Mouse (Mus musculus): ENCODE results near the gene Depdc7. TPM values are rescaled to one million over a fixed set of nuclear protein-coding genes. Genes with fewer than 3 reads are reported as not detected.

Gene Depdc7
- polyA plus RNA-seq, 1 experiment from 2014 or later: 4.0 TPM

DNA sequence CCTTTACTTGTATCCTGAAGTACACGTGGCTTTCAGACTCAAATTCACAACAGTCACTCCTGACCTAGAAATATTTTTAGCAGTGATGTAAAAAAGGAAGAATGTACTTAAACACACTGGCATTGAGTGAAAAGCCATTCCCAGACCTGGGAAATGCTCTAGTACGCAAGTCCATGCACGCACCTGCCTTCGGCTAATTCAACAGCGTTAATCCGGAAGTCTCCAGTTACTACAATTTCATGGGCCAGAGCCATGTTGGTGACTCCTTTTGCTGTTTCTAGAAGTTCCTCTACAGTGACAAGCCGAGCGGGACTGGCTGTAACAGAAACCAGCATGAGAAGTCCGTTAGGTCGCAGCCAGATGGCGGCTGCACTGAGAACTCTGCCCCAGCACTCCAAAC is 43.0 kb downstream of the Depdc7 start:
- WGBS: 80% methylated on average over 11 of the region's 11 CpGs

DNA sequence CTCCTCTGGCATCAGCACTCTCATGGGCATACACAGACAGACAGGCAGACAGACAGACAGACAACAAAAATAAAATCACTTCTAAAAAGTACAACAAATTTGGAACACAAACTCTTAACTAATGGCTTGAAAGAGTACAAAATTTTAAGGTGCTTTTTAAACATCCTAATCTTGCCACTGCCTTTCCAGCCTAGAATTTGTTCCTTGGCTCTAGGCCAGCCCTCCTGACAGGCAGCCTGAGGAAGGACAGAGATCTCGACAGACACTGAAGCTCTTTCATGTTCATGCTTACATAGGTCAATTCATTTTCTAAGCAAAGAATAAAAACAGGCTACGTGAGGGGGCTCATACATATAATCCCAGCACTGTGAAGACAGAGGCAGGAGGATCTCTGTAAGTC is 50.1 kb downstream of the Depdc7 start:
- Histone ChIP-seq H3K4me3 (ENCODE audit: control insufficient read depth in 1 of 2, insufficient read depth in 1 of 2, low read depth in 1 of 2, low read length in 2 of 2) (no peak overlapping the region), H3K27me3 (ENCODE audit: control insufficient read depth, insufficient read depth, low read length) (no peaks in the 10 kb centered on the region), H3K4me1 (ENCODE audit: control insufficient read depth in 2 of 2, insufficient read depth in 2 of 2, low read length in 2 of 2) (peaks cover 4% of the 10 kb centered on the region in 2 experiments; a peak in 2 of 4 replicates), H3K4me2 (ENCODE audit: low read length) (no peak overlapping the region), H3K9ac (ENCODE audit: low read length) (no peak overlapping the region), H3K9me3 (ENCODE audit: control insufficient read depth, low read length) (no peaks in the 10 kb centered on the region), H3K36me3 (ENCODE audit: control insufficient read depth, insufficient read depth, low read length) (0 out of 2 replicates have a peak, but pooled peaks cover 3% of the 10 kb centered on the region), H3K27ac (replicated peaks in 1 of 2; ENCODE audit: control insufficient read depth in 1 of 2, insufficient read depth in 1 of 2, low read depth in 2 of 2, low read length in 2 of 2) (no peak overlapping the region)
- 29% methylated on average over 2 of the region's 2 CpGs for WGBS
- no peak for ATAC-seq (ENCODE audit: insufficient number of reproducible peaks, insufficient read depth, low FRiP score, low read depth)

More for the DNA sequence above, 43.0 kb downstream of the Depdc7 start:
- H3K9ac ChIP-seq (ENCODE audit: low read length): no peak overlapping the region
- H3K27me3 ChIP-seq (ENCODE audit: control insufficient read depth, insufficient read depth, low read length): no peaks in the 10 kb centered on the region
- H3K9me3 ChIP-seq (ENCODE audit: control insufficient read depth, low read length): no peaks in the 10 kb centered on the region
- H3K4me1 ChIP-seq (ENCODE audit: control insufficient read depth in 2 of 2, insufficient read depth in 2 of 2, low read length in 2 of 2): no peaks in the 10 kb centered on the region
- H3K27ac ChIP-seq (replicated peaks in 1 of 2; ENCODE audit: control insufficient read depth in 1 of 2, insufficient read depth in 1 of 2, low read depth in 2 of 2, low read length in 2 of 2): no peak overlapping the region
- peaks cover 10% of the 10 kb centered on the region; the same call in 1 of the 2 replicates for H3K36me3 ChIP-seq (ENCODE audit: control insufficient read depth, insufficient read depth, low read length)
- ATAC-seq (ENCODE audit: insufficient number of reproducible peaks, insufficient read depth, low FRiP score, low read depth): no peak
- H3K4me3 ChIP-seq (ENCODE audit: control insufficient read depth in 1 of 2, insufficient read depth in 1 of 2, low read depth in 1 of 2, low read length in 2 of 2): no peak overlapping the region
- no peak overlapping the region for H3K4me2 ChIP-seq (ENCODE audit: low read length)

DNA sequence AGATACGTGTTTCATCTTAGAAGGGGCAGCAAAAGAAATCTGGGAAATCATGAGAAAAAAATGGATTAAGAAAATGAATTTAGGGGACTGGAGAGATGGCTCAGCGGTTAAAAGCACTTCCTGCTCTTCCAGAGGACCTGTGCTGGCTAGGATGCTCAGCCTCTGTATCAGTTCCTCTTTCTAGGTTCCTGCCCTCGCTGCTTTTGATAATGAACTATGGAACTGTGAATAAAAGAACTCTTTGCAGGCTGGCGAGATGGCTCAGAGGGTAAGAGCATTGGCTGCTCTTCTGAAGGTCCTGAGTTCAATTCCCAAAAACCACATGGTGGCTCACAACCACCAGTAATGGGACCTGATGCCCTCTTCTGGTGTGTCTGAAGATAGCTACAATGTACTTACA is 52.0 kb downstream of the Depdc7 start:
- 77% methylated on average over 4 of the region's 4 CpGs for WGBS
- Histone ChIP-seq H3K27me3 (ENCODE audit: control insufficient read depth, insufficient read depth, low read length) (no peaks in the 10 kb centered on the region), H3K4me1 (ENCODE audit: control insufficient read depth in 2 of 2, insufficient read depth in 2 of 2, low read length in 2 of 2) (peaks cover 4% of the 10 kb centered on the region in 2 experiments; a peak in 2 of 4 replicates), H3K9me3 (ENCODE audit: control insufficient read depth, low read length) (no peaks in the 10 kb centered on the region), H3K27ac (replicated peaks in 1 of 2; ENCODE audit: control insufficient read depth in 1 of 2, insufficient read depth in 1 of 2, low read depth in 2 of 2, low read length in 2 of 2) (no peak overlapping the region), H3K4me3 (ENCODE audit: control insufficient read depth in 1 of 2, insufficient read depth in 1 of 2, low read depth in 1 of 2, low read length in 2 of 2) (no peak overlapping the region), H3K9ac (ENCODE audit: low read length) (no peak overlapping the region), H3K4me2 (ENCODE audit: low read length) (no peak overlapping the region), H3K36me3 (ENCODE audit: control insufficient read depth, insufficient read depth, low read length) (no peaks in the 10 kb centered on the region)
- ATAC-seq (ENCODE audit: insufficient number of reproducible peaks, insufficient read depth, low FRiP score, low read depth): no peak

DNA sequence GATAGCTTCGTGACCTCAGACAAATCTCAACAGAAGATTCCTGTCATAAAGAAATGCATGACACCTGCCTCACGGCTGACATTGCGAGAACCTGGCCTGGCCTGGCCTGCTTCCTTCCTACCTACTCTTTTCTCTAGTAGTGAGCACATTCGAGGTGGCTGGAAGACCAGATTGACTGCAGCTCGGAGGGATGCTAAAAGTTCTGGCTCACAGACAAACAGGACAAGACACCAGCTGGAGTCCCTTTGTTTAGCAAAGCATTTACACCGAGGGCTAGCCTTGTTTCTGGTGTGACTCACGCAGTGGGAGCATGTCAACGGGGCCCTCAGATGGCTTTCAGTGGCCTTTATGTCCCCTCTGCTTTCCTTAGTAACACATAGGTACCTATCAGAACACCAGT is 54.0 kb downstream of the Depdc7 start:
- WGBS: 83% methylated on average over 8 of the region's 8 CpGs
- Histone ChIP-seq H3K9me3 (ENCODE audit: control insufficient read depth, low read length) (no peaks in the 10 kb centered on the region), H3K9ac (ENCODE audit: low read length) (no peak overlapping the region), H3K27me3 (ENCODE audit: control insufficient read depth, insufficient read depth, low read length) (no peaks in the 10 kb centered on the region), H3K4me2 (ENCODE audit: low read length) (no peak overlapping the region), H3K27ac (replicated peaks in 1 of 2; ENCODE audit: control insufficient read depth in 1 of 2, insufficient read depth in 1 of 2, low read depth in 2 of 2, low read length in 2 of 2) (no peak overlapping the region), H3K4me3 (ENCODE audit: control insufficient read depth in 1 of 2, insufficient read depth in 1 of 2, low read depth in 1 of 2, low read length in 2 of 2) (no peak overlapping the region), H3K36me3 (ENCODE audit: control insufficient read depth, insufficient read depth, low read length) (no peaks in the 10 kb centered on the region), H3K4me1 (ENCODE audit: control insufficient read depth in 2 of 2, insufficient read depth in 2 of 2, low read length in 2 of 2) (peaks cover 4 to 5% of the 10 kb centered on the region in 2 experiments; a peak in 2 of 4 replicates)
- ATAC-seq (ENCODE audit: insufficient number of reproducible peaks, insufficient read depth, low FRiP score, low read depth): no peak

DNA sequence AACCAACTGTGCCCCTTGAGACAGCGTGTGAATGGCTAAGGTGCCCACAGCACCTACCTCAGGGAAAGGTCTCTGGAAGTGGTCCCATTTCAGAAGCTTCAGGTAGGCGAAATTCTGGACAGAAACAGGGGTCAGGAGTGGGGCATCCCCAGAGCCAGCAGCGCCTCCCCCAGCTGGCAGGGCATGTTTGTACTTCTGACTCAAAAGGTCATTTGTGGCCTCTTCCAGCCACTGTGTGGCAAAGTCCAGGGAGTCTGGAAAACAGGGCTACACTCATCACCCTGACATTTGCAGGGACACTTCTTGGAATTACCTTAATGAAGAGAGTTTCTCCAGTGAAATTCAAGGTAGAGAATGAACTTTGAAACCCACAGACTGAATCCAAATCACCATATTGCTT is 54.4 kb downstream of the Depdc7 start:
- no peak overlapping the region for H3K27ac ChIP-seq (replicated peaks in 1 of 2; ENCODE audit: control insufficient read depth in 1 of 2, insufficient read depth in 1 of 2, low read depth in 2 of 2, low read length in 2 of 2)
- ATAC-seq (ENCODE audit: insufficient number of reproducible peaks, insufficient read depth, low FRiP score, low read depth): no peak
- no peaks in the 10 kb centered on the region for H3K27me3 ChIP-seq (ENCODE audit: control insufficient read depth, insufficient read depth, low read length)
- no peak overlapping the region for H3K4me3 ChIP-seq (ENCODE audit: control insufficient read depth in 1 of 2, insufficient read depth in 1 of 2, low read depth in 1 of 2, low read length in 2 of 2)
- H3K9ac ChIP-seq (ENCODE audit: low read length): no peak overlapping the region
- WGBS: 80% methylated on average over 3 of the region's 3 CpGs
- H3K9me3 ChIP-seq (ENCODE audit: control insufficient read depth, low read length): no peaks in the 10 kb centered on the region
- peaks cover 4 to 5% of the 10 kb centered on the region in 2 experiments; a peak in 2 of 4 replicates for H3K4me1 ChIP-seq (ENCODE audit: control insufficient read depth in 2 of 2, insufficient read depth in 2 of 2, low read length in 2 of 2)
- H3K36me3 ChIP-seq (ENCODE audit: control insufficient read depth, insufficient read depth, low read length): peaks cover under 1% of the 10 kb centered on the region; the same call in 1 of the 2 replicates
- no peak overlapping the region for H3K4me2 ChIP-seq (ENCODE audit: low read length)

DNA sequence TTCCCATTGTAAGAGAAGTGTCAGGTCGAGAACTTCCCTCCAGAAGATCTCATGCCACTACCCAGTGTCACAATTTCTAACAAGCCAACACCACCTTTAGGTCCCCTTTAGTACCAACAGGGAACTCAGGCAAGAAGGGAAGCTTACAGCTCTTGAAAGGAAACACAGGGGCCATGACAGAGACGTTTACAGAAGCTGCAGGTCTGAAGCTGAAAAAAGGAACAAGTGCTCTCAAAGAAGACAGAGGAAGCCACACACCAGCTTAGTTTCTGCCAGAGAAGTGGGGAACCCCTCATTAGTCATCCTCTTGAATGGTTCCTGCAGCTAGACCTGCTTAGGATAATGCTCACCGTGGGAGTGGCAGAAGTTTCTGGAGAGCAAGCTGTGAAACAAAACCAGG is 55.4 kb downstream of the Depdc7 start:
- Histone ChIP-seq H3K4me1 (ENCODE audit: control insufficient read depth in 2 of 2, insufficient read depth in 2 of 2, low read length in 2 of 2) (peaks cover 4 to 5% of the 10 kb centered on the region in 2 experiments; a peak in 2 of 4 replicates), H3K27me3 (ENCODE audit: control insufficient read depth, insufficient read depth, low read length) (no peaks in the 10 kb centered on the region), H3K36me3 (ENCODE audit: control insufficient read depth, insufficient read depth, low read length) (peaks cover 4% of the 10 kb centered on the region; the same call in 1 of the 2 replicates), H3K4me2 (ENCODE audit: low read length) (no peak overlapping the region), H3K9ac (ENCODE audit: low read length) (no peak overlapping the region), H3K27ac (replicated peaks in 1 of 2; ENCODE audit: control insufficient read depth in 1 of 2, insufficient read depth in 1 of 2, low read depth in 2 of 2, low read length in 2 of 2) (no peak overlapping the region), H3K4me3 (ENCODE audit: control insufficient read depth in 1 of 2, insufficient read depth in 1 of 2, low read depth in 1 of 2, low read length in 2 of 2) (no peak overlapping the region), H3K9me3 (ENCODE audit: control insufficient read depth, low read length) (no peaks in the 10 kb centered on the region)
- 63% methylated on average over 3 of the region's 3 CpGs for WGBS
- ATAC-seq (ENCODE audit: insufficient number of reproducible peaks, insufficient read depth, low FRiP score, low read depth): no peak

DNA sequence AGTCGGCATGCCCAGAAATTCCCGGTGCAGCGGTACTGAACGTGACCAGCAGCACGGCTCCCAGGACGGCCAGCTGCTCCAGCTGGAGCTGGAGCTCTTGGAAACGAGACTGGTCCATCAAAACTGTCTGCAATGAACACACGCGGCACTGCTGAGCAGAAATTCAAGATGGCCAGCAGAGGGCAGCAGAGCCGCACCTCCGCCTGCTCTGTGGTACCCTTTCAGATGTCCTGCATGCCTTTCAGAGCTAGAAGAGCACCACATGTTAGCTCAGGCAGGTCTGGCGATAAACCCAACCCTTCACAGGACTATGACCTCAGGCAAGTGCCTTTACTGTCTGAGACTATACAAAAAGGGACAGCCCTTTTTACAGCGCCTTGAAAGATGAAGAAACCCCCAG is 57.3 kb downstream of the Depdc7 start:
- peak overlapping the region; percentile 39 for H3K4me2 ChIP-seq (ENCODE audit: low read length)
- H3K4me3 ChIP-seq (ENCODE audit: control insufficient read depth in 1 of 2, insufficient read depth in 1 of 2, low read depth in 1 of 2, low read length in 2 of 2): 0 out of 4 replicates have a peak overlapping the region, but pooled peaks of 1 of the 2 experiments have one; percentile 14
- peaks cover 10% of the 10 kb centered on the region; the same call in 1 of the 2 replicates for H3K36me3 ChIP-seq (ENCODE audit: control insufficient read depth, insufficient read depth, low read length)
- no peak overlapping the region for H3K9ac ChIP-seq (ENCODE audit: low read length)
- peaks cover 0 to 2% of the 10 kb centered on the region in 2 experiments; a peak in 1 of 4 replicates for H3K4me1 ChIP-seq (ENCODE audit: control insufficient read depth in 2 of 2, insufficient read depth in 2 of 2, low read length in 2 of 2)
- WGBS: 5% methylated on average over 13 of the region's 13 CpGs
- ATAC-seq (ENCODE audit: insufficient number of reproducible peaks, insufficient read depth, low FRiP score, low read depth): peak; percentile 82
- H3K27me3 ChIP-seq (ENCODE audit: control insufficient read depth, insufficient read depth, low read length): no peaks in the 10 kb centered on the region
- no peak overlapping the region for H3K27ac ChIP-seq (replicated peaks in 1 of 2; ENCODE audit: control insufficient read depth in 1 of 2, insufficient read depth in 1 of 2, low read depth in 2 of 2, low read length in 2 of 2)
- no peaks in the 10 kb centered on the region for H3K9me3 ChIP-seq (ENCODE audit: control insufficient read depth, low read length)

DNA sequence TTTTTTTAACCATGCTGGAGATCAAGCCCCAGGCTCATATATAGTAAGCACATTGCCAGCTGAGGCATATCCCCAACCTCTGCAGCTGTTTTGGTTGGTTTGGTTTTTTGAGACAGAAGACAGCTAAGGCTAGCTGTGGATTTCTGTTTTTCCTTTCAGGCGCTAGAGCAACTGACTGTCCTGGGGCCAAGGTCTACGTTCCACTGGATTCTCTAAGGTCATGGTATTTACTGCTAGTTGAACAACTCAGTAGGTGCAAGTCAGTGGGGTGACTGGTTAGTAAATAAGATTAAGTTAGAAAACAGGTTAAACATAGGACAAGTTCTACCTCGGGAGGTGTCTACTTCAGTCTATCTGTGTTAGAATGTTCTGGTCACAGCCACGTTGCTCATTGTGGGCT is 57.9 kb downstream of the Depdc7 start:
- no peak for ATAC-seq (ENCODE audit: insufficient number of reproducible peaks, insufficient read depth, low FRiP score, low read depth)
- no peak overlapping the region for H3K4me3 ChIP-seq (ENCODE audit: control insufficient read depth in 1 of 2, insufficient read depth in 1 of 2, low read depth in 1 of 2, low read length in 2 of 2)
- 80% methylated on average over 4 of the region's 4 CpGs for WGBS
- H3K9ac ChIP-seq (ENCODE audit: low read length): no peak overlapping the region
- H3K27ac ChIP-seq (replicated peaks in 1 of 2; ENCODE audit: control insufficient read depth in 1 of 2, insufficient read depth in 1 of 2, low read depth in 2 of 2, low read length in 2 of 2): no peak overlapping the region
- H3K4me2 ChIP-seq (ENCODE audit: low read length): peak overlapping the region; percentile 39; the same call in 1 of the 2 replicates
- H3K27me3 ChIP-seq (ENCODE audit: control insufficient read depth, insufficient read depth, low read length): no peaks in the 10 kb centered on the region
- peaks cover 10% of the 10 kb centered on the region; the same call in 1 of the 2 replicates for H3K36me3 ChIP-seq (ENCODE audit: control insufficient read depth, insufficient read depth, low read length)
- no peaks in the 10 kb centered on the region for H3K9me3 ChIP-seq (ENCODE audit: control insufficient read depth, low read length)
- H3K4me1 ChIP-seq (ENCODE audit: control insufficient read depth in 2 of 2, insufficient read depth in 2 of 2, low read length in 2 of 2): peaks cover 0 to 2% of the 10 kb centered on the region in 2 experiments; a peak in 1 of 4 replicates
